Mouse (Mus musculus) embryonic fibroblast, embryonic 13.5 days (primary cell): ENCODE measurements around the gene Gm7102.

Experiments
- CTCF ChIP-seq: IDR thresholded peaks from 2 replicates; pipeline ENCODE4 v1.5.1; 2011; ENCODE audit warnings: mild to moderate bottlenecking, control low read depth, low read length, moderate library complexity, borderline replicate concordance; ENCODE audit not compliant: insufficient read depth
- POLR2A ChIP-seq: IDR thresholded peaks from 2 replicates; pipeline ENCODE4 v1.6.1; 2011; ENCODE audit warnings: low read depth, mild to moderate bottlenecking, control low read depth, low read length, moderate library complexity

DNA sequence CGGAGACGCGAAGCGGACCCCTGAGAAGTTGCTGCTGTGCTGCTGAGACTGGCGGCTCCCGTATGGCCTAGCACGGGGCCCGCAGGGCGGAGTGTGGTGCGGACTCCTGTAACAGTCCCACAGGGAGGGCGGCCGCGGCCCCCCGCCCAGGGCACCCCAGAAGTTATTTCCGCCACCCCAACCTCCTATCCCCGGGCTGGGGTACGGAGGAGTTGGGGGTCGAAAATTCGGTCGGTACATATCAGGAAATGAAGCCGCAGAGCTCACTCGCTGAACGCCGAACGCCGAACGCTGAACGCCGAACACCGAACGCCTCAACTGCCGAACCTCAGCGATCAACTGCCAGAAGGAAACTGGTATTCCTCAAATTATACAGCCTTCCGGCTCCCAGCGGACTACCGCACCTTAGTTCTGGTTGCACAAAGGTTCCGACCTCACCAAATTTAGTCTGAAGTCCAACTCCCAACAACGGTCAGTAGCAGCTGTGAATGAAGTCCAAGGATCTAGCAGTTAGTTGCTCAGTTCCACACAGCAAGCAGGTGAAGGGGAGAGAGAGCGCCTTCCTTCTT lies at the start of gene Gm7102:
- no peak for TF ChIP-seq CTCF
- no peak for TF ChIP-seq POLR2A
